Mouse (Mus musculus) cerebellum, adult 2 months (tissue): ENCODE data around the gene Kcnh1.

Source experiments
- CTCF ChIP-seq: fragments of 200-500 bp; IDR thresholded peaks from 2 replicates; pipeline ENCODE4 v1.5.1; 2011; ENCODE audit warnings: low read depth, mild to moderate bottlenecking, control low read depth, low read length, moderate library complexity, borderline replicate concordance; ENCODE audit not compliant: insufficient read depth
- POLR2A ChIP-seq: fragments of 200-500 bp; IDR thresholded peaks from 2 replicates; pipeline ENCODE4 v1.6.1; 2011; ENCODE audit warnings: low read length, control low read depth, borderline replicate concordance; ENCODE audit not compliant: insufficient read depth

GRCm38 (mm10) chr1:192193656-192194055, 3.1 kb downstream of the Kcnh1 start:
- TF ChIP-seq POLR2A (no peak), CTCF (no peak)
